Mouse (Mus musculus) CH12.LX (cell line): ENCODE measurements around the gene Ppp2r2c. TPM values are rescaled to one million over a fixed set of nuclear protein-coding genes. Genes with fewer than 3 reads are reported as not detected.

Source experiments
- DNase-seq: peaks from one replicate; pipeline ENCODE4 v3.0.0-alpha.2; 2013; ENCODE audit errors: extremely low read depth
- H3K27ac ChIP-seq: 2 replicates; pipeline ENCODE4 v1.5.1; 2012; ENCODE audit warnings: low read depth, mild to moderate bottlenecking, control low read depth, moderate library complexity; ENCODE audit not compliant: insufficient read depth
- H3K27me3 ChIP-seq: replicated peaks from 2 replicates; pipeline ENCODE3; 2012; ENCODE audit warnings: inconsistent platforms
- H3K36me3 ChIP-seq, 2 experiments: replicated peaks in 1 of 2; 2 replicates each; pipeline versions ENCODE3 to v1.6.1; 2012; ENCODE audit warnings: inconsistent platforms in 1 of 2, low read length in 1 of 2, mild to moderate bottlenecking in 1 of 2, mixed read lengths in 1 of 2, moderate library complexity in 1 of 2; ENCODE audit not compliant: control insufficient read depth in 1 of 2, insufficient read depth in 1 of 2
- H3K4me1 ChIP-seq, 2 experiments: 2 replicates each; pipeline ENCODE4 v1.6.1; 2012; ENCODE audit warnings: inconsistent platforms in 1 of 2, moderate library complexity in 1 of 2; ENCODE audit not compliant: insufficient read depth in 2 of 2, control insufficient read depth in 1 of 2
- H3K4me2 ChIP-seq: 2 replicates; pipeline ENCODE4 v1.6.1; 2012; ENCODE audit warnings: low read depth, mild to moderate bottlenecking, control low read depth; ENCODE audit not compliant: poor library complexity, insufficient read depth, severe bottlenecking
- H3K4me3 ChIP-seq, 3 experiments: fragments of 150-350 bp in 1 of 3; sonication (generic) in 1 of 3; replicated peaks in 1 of 3; 2 replicates each; pipeline versions ENCODE3 to v1.5.1; 2011 to 2012; ENCODE audit warnings: low read depth in 2 of 3, low read length in 2 of 3, mild to moderate bottlenecking in 2 of 3, moderate library complexity in 2 of 3, control low read depth in 1 of 3, improper control_type of control experiment in 1 of 3, inconsistent platforms in 1 of 3, mixed read lengths in 1 of 3; ENCODE audit not compliant: poor library complexity in 1 of 3
- H3K79me2 ChIP-seq: replicated peaks from 2 replicates; pipeline ENCODE4 v1.6.1; 2012; ENCODE audit warnings: mild to moderate bottlenecking, moderate library complexity; ENCODE audit not compliant: control insufficient read depth, poor library complexity, insufficient read depth, severe bottlenecking; ENCODE audit errors: extremely low read depth
- H3K9ac ChIP-seq: 2 replicates; pipeline ENCODE4 v1.6.1; 2012; ENCODE audit warnings: low read depth, mild to moderate bottlenecking, control low read depth, moderate library complexity; ENCODE audit not compliant: insufficient read depth
- H3K9me3 ChIP-seq: replicated peaks from 2 replicates; pipeline ENCODE3; 2012; ENCODE audit warnings: low read length, inconsistent platforms, mixed read lengths
- BHLHE40 ChIP-seq: IDR thresholded peaks from 2 replicates; pipeline ENCODE4 v1.6.1; 2011; ENCODE audit warnings: mild to moderate bottlenecking, low read depth, low read length, improper control_type of control experiment
- CHD2 ChIP-seq: IDR thresholded peaks from 2 replicates; pipeline ENCODE4 v1.6.1; 2011; ENCODE audit warnings: low read length, improper control_type of control experiment
- E2F4 ChIP-seq: IDR thresholded peaks from 2 replicates; pipeline ENCODE4 v1.6.1; 2011; ENCODE audit warnings: low read depth, low read length, improper control_type of control experiment; ENCODE audit not compliant: insufficient replicate concordance
- ELF1 ChIP-seq: IDR thresholded peaks from 2 replicates; pipeline ENCODE4 v1.6.1; 2014; ENCODE audit warnings: low read depth, mild to moderate bottlenecking, inconsistent platforms, low read length, improper control_type of control experiment
- ETS1 ChIP-seq: conservative IDR thresholded peaks from 2 replicates; pipeline ENCODE4 v1.6.1; 2012; ENCODE audit warnings: low read depth, mild to moderate bottlenecking, inconsistent platforms, low read length, improper control_type of control experiment, moderate library complexity
- HCFC1 ChIP-seq: IDR thresholded peaks from 2 replicates; pipeline ENCODE4 v1.6.1; 2012; ENCODE audit warnings: low read depth, mild to moderate bottlenecking, inconsistent platforms, low read length, improper control_type of control experiment
- IRF4 ChIP-seq: IDR thresholded peaks from 2 replicates; pipeline ENCODE4 v1.6.1; 2014; ENCODE audit warnings: low read depth, mild to moderate bottlenecking, inconsistent platforms, low read length, improper control_type of control experiment
- JUN ChIP-seq: IDR thresholded peaks from 2 replicates; pipeline ENCODE4 v1.6.1; 2011; ENCODE audit warnings: low read depth, mild to moderate bottlenecking, low read length, improper control_type of control experiment, moderate library complexity; ENCODE audit not compliant: insufficient read depth
- MAX ChIP-seq: IDR thresholded peaks from 2 replicates; pipeline ENCODE4 v1.6.1; 2011; ENCODE audit warnings: low read length, improper control_type of control experiment
- NRF1 ChIP-seq: IDR thresholded peaks from 2 replicates; pipeline ENCODE4 v1.6.1; 2014; ENCODE audit warnings: low read depth, mild to moderate bottlenecking, inconsistent platforms, low read length, improper control_type of control experiment, moderate library complexity
- PAX5 ChIP-seq: IDR thresholded peaks from 2 replicates; pipeline ENCODE4 v1.6.1; 2012; ENCODE audit warnings: low read length, inconsistent platforms, mixed read lengths
- POLR2A ChIP-seq: IDR thresholded peaks from 2 replicates; pipeline ENCODE4 v1.6.1; 2011; ENCODE audit warnings: low read depth, mild to moderate bottlenecking, improper control_type of control experiment, low read length
- RAD21 ChIP-seq: IDR thresholded peaks from 2 replicates; pipeline ENCODE4 v1.6.1; 2011; ENCODE audit warnings: low read depth, mild to moderate bottlenecking, low read length, improper control_type of control experiment, moderate library complexity
- RCOR1 ChIP-seq: conservative IDR thresholded peaks from 2 replicates; pipeline ENCODE4 v1.6.1; 2012; ENCODE audit warnings: low read depth, mild to moderate bottlenecking, inconsistent platforms, low read length, improper control_type of control experiment
- SMC3 ChIP-seq: IDR thresholded peaks from 2 replicates; pipeline ENCODE4 v1.6.1; 2011; ENCODE audit warnings: low read depth, low read length, improper control_type of control experiment
- TBP ChIP-seq: conservative IDR thresholded peaks from 2 replicates; pipeline ENCODE4 v1.6.1; 2011; ENCODE audit warnings: low read depth, low read length, improper control_type of control experiment
- TCF12 ChIP-seq: IDR thresholded peaks from 2 replicates; pipeline ENCODE4 v1.6.1; 2014; ENCODE audit warnings: low read depth, mild to moderate bottlenecking, inconsistent platforms, low read length, improper control_type of control experiment
- USF1 ChIP-seq: IDR thresholded peaks from 2 replicates; pipeline ENCODE4 v1.6.1; 2014; ENCODE audit warnings: low read depth, mild to moderate bottlenecking, inconsistent platforms, low read length, improper control_type of control experiment
- ZNF384 ChIP-seq: IDR thresholded peaks from 2 replicates; pipeline ENCODE4 v1.6.1; 2012; ENCODE audit warnings: low read depth, low read length, improper control_type of control experiment, inconsistent platforms
- dilution Hi-C: fragments of 300-500 bp; cut with MboI; formaldehyde crosslinking; loops from 2 replicates; pipeline ENCODE4 v1.14.3; 2020; ENCODE audit warnings: low sequenced_read_pairs; ENCODE audit not compliant: extremely low pct_unique_long_range_greater_than_20kb, extremely low pct_ligation_motif_present
- in situ Hi-C: fragments of 300-500 bp; cut with MboI; formaldehyde crosslinking; loops from 3 replicates; pipeline ENCODE4 v1.14.3; 2019; ENCODE audit warnings: low sequenced_read_pairs, low pct_ligation_motif_present, low pct_unique_long_range_greater_than_20kb, mixed read lengths
- polyA plus RNA-seq: library from polyadenylated mRNA; unstranded; fragments of >175 nt; gene quantifications from 2 replicates; pipeline ENCODE4 v1.2.1, GENCODE M21; 2012; ENCODE audit warnings: low read depth; ENCODE audit not compliant: insufficient read length
- total RNA-seq, 2 experiments: library from RNA; depleted of rRNA; stranded (reverse); fragments of 300-350 nt in 1 of 2; fragments of >200 nt in 1 of 2; gene quantifications; 2 replicates each; pipeline ENCODE4 v1.2.3; 2012 to 2014

The Ppp2r2c gene
- total and polyA plus RNA-seq, 3 experiments = 0.07 to 0.21 TPM; not detected in 1

GRCm38 (mm10) chr5:36990631-36991350 lies 122.5 kb downstream of the Ppp2r2c start:
- no peak overlapping the region for H3K4me2 ChIP-seq
- no peaks in the 10 kb centered on the region for H3K36me3 ChIP-seq
- H3K27me3 ChIP-seq = peaks cover 31% of the 10 kb centered on the region
- no peak overlapping the region for H3K4me3 ChIP-seq
- H3K9me3 ChIP-seq = peaks cover 4% of the 10 kb centered on the region
- no peak overlapping the region for H3K27ac ChIP-seq
- DNase-seq = no peak
- in situ Hi-C loops (no loop called here), dilution Hi-C loops (no loop called here)
- H3K4me1 ChIP-seq = peaks cover 7 to 18% of the 10 kb centered on the region in 2 experiments; a peak in 3 of 4 replicates
- no peaks in the 10 kb centered on the region for H3K79me2 ChIP-seq
- TF ChIP-seq ELF1 = no peak
- no peak for TF ChIP-seq CHD2
- no peak for TF ChIP-seq PAX5
- no peak for TF ChIP-seq ETS1
- no peak for TF ChIP-seq SMC3
- TF ChIP-seq IRF4 = no peak
- no peak for TF ChIP-seq POLR2A
- no peak for TF ChIP-seq MAX
- TF ChIP-seq ZNF384 = no peak
- TF ChIP-seq USF1 = no peak
- TF ChIP-seq JUN = no peak
- no peak for TF ChIP-seq TCF12
- TF ChIP-seq RCOR1 = no peak
- TF ChIP-seq BHLHE40 = no peak
- TF ChIP-seq, all 38 proteins: peak for 0
- H3K9ac ChIP-seq = no peak overlapping the region

DNA sequence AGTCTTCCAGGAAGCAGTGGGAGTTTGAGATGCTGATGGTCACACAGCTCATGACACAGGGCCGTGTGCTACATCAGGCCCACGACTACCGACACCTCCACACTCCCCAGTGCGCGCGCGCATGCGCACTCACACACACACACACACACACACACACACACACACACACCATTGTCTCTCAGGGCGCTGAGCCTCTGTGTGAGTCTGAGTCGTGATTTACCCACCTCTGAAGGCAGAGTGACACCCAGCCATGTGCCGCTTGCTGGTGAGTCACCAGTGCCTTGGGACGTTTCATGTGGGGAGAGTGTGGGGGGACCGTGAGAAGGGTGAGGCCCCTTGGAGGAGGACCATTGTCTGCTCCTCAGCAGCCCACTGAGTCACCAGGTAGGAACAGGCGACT lies 128.1 kb downstream of the Ppp2r2c start:
- TF ChIP-seq HCFC1 (no peak), RAD21 (no peak), CHD2 (no peak), TBP (no peak), E2F4 (no peak), NRF1 (no peak)
- TF ChIP-seq, all 38 proteins: peak for 0
- Histone ChIP-seq H3K4me1 (peaks cover 7 to 12% of the 10 kb centered on the region in 2 experiments; a peak in 3 of 4 replicates), H3K9me3 (peaks cover 7% of the 10 kb centered on the region), H3K27ac (no peak overlapping the region), H3K9ac (no peak overlapping the region), H3K27me3 (peaks cover 46% of the 10 kb centered on the region), H3K36me3 (no peaks in the 10 kb centered on the region), H3K4me3 (no peak overlapping the region), H3K79me2 (no peaks in the 10 kb centered on the region), H3K4me2 (no peak overlapping the region)
- no peak for DNase-seq
- in situ Hi-C loops (loop anchor here (5.0 kb wide), 1 partner anchor 39 kb away; no protein-coding TSS in a partner anchor), dilution Hi-C loops (no loop called here)
